Mouse (Mus musculus): ENCODE measurements around the gene Orc2. TPM values are rescaled to one million over a fixed set of nuclear protein-coding genes. Genes with fewer than 3 reads are reported as not detected.
A peak's percentile ranks its signal among the peaks of the same experiment; 100 is the strongest.

Gene Orc2
- polyA plus RNA-seq, 1 experiment from 2014 or later = 31.8 TPM

- CTCF ChIA-PET = no interaction called here
- in situ Hi-C loops (cut with MboI; ENCODE audit: low pct_unique_long_range_greater_than_20kb) = no loop called here
- POLR2A ChIA-PET = no interaction called here
- ATAC-seq (no peak), DNase-seq (ENCODE audit: low read depth, low spot score) (no peak)
- no peak for TF ChIP-seq CTCF (IDR thresholded peaks at IDR 0.05)
- no peaks in the 10 kb centered on the region for H3K27me3 ChIP-seq
These were observed 41.0 kb downstream of the Orc2 start for GRCm38 (mm10) chr1:58463935-58464334.

- no peak for TF ChIP-seq CTCF (IDR thresholded peaks at IDR 0.05)
- ATAC-seq (no peak), DNase-seq (ENCODE audit: low read depth, low spot score) (no peak)
- H3K27me3 ChIP-seq = no peaks in the 10 kb centered on the region
- in situ Hi-C loops (cut with MboI; ENCODE audit: low pct_unique_long_range_greater_than_20kb) = no loop called here
- CTCF ChIA-PET = no interaction called here
- POLR2A ChIA-PET = no interaction called here
These were observed 44.3 kb downstream of the Orc2 start for GRCm38 (mm10) chr1:58460566-58460965.

GRCm38 (mm10) chr1:58458867-58459266 lies 46.0 kb downstream of the Orc2 start:
- no peaks in the 10 kb centered on the region for H3K27me3 ChIP-seq
- no peak for TF ChIP-seq CTCF (IDR thresholded peaks at IDR 0.05)
- no peak for ATAC-seq
- ChIA-PET CTCF (no interaction called here), POLR2A (interaction anchor here (1.4 kb wide), 1 partner anchor 13 kb away, joined by 4 read pairs; no protein-coding TSS in a partner anchor)
- in situ Hi-C loops (cut with MboI; ENCODE audit: low pct_unique_long_range_greater_than_20kb) = no loop called here
- DNase-seq (ENCODE audit: low read depth, low spot score) = no peak

- in situ Hi-C loops (cut with MboI; ENCODE audit: low pct_unique_long_range_greater_than_20kb) = no loop called here
- CTCF ChIA-PET = no interaction called here
These were observed 46.7 kb downstream of the Orc2 start for GRCm38 (mm10) chr1:58458175-58458574.

GRCm38 (mm10) chr1:58454316-58454715 lies 50.6 kb downstream of the Orc2 start:
- in situ Hi-C loops (cut with MboI; ENCODE audit: low pct_unique_long_range_greater_than_20kb) = no loop called here
- no peaks in the 10 kb centered on the region for H3K27me3 ChIP-seq
- TF ChIP-seq CTCF (IDR thresholded peaks at IDR 0.05) = no peak
- CTCF ChIA-PET = interaction anchor here (0.9 kb wide), 1 partner anchor 17 kb away, joined by 3 read pairs; no protein-coding TSS in a partner anchor
- ATAC-seq (no peak), DNase-seq (ENCODE audit: low read depth, low spot score) (no peak)
- POLR2A ChIA-PET = interaction anchor here (1.0 to 1.4 kb wide), 3 partner anchors 8 to 10 kb away, joined by 3 read pairs; partner anchors contain the start of genes Nif3l1 and Ppil3

More at GRCm38 (mm10) chr1:58458175-58458574, 46.7 kb downstream of the Orc2 start:
- ATAC-seq (no peak), DNase-seq (ENCODE audit: low read depth, low spot score) (no peak)
- H3K27me3 ChIP-seq = no peaks in the 10 kb centered on the region
- POLR2A ChIA-PET = interaction anchor here (1.4 kb wide), 1 partner anchor 12 kb away, joined by 4 read pairs; no protein-coding TSS in a partner anchor
- no peak for TF ChIP-seq CTCF (IDR thresholded peaks at IDR 0.05)

GRCm38 (mm10) chr1:58448396-58448795 lies 56.5 kb downstream of the Orc2 start:
- ChIA-PET POLR2A (no interaction called here), CTCF (no interaction called here)
- ATAC-seq = no peak
- in situ Hi-C loops (cut with MboI; ENCODE audit: low pct_unique_long_range_greater_than_20kb) = no loop called here
- DNase-seq (ENCODE audit: low read depth, low spot score) = no peak
- peak; percentile 49 for TF ChIP-seq CTCF (IDR thresholded peaks at IDR 0.05)
- H3K27me3 ChIP-seq = no peaks in the 10 kb centered on the region

- TF ChIP-seq CTCF (IDR thresholded peaks at IDR 0.05) = no peak
- ChIA-PET CTCF (no interaction called here), POLR2A (no interaction called here)
- ATAC-seq = no peak
- in situ Hi-C loops (cut with MboI; ENCODE audit: low pct_unique_long_range_greater_than_20kb) = no loop called here
- no peaks in the 10 kb centered on the region for H3K27me3 ChIP-seq
- no peak for DNase-seq (ENCODE audit: low read depth, low spot score)
These were observed 57.1 kb downstream of the Orc2 start for GRCm38 (mm10) chr1:58447766-58448165.

- POLR2A ChIA-PET = interaction anchor here (0.7 to 1.6 kb wide), 3 partner anchors 9 to 487 kb away, joined by 3 to 4 read pairs (median 3); no protein-coding TSS in a partner anchor
- in situ Hi-C loops (cut with MboI; ENCODE audit: low pct_unique_long_range_greater_than_20kb) = no loop called here
- CTCF ChIA-PET = interaction anchor here (2.4 kb wide), 1 partner anchor 16 kb away, joined by 7 read pairs; no protein-coding TSS in a partner anchor
- no peak for DNase-seq (ENCODE audit: low read depth, low spot score)
- H3K27me3 ChIP-seq = no peaks in the 10 kb centered on the region
- no peak for TF ChIP-seq CTCF (IDR thresholded peaks at IDR 0.05)
- ATAC-seq = no peak
These were observed 59.0 kb downstream of the Orc2 start for GRCm38 (mm10) chr1:58445861-58446260.

GRCm38 (mm10) chr1:58445143-58445722 lies 59.7 kb downstream of the Orc2 start, which contains the start of the genes Nif3l1 and Ppil3:
TSS of gene Nif3l1 (plus strand) at chr1:58445151.
TSS of gene Ppil3 (minus strand) at chr1:58445486.
- no peaks in the 10 kb centered on the region for H3K27me3 ChIP-seq
- DNase-seq (ENCODE audit: low read depth, low spot score) (no peak), ATAC-seq (peak; percentile 92)
- CTCF ChIA-PET = interaction anchor here (0.9 to 2.4 kb wide), 2 partner anchors 15 to 18 kb away, joined by 3 to 7 read pairs; no protein-coding TSS in a partner anchor
- TF ChIP-seq CTCF (IDR thresholded peaks at IDR 0.05) = no peak
- POLR2A ChIA-PET = interaction anchor here (0.7 to 2.2 kb wide), 6 partner anchors 9 to 487 kb away, joined by 3 to 5 read pairs (median 4); partner anchors contain the start of gene Clk1
- in situ Hi-C loops (cut with MboI; ENCODE audit: low pct_unique_long_range_greater_than_20kb) = no loop called here

GRCm38 (mm10) chr1:58444691-58445090 lies 60.2 kb downstream of the Orc2 start:
- in situ Hi-C loops (cut with MboI; ENCODE audit: low pct_unique_long_range_greater_than_20kb) = no loop called here
- ATAC-seq (no peak), DNase-seq (ENCODE audit: low read depth, low spot score) (no peak)
- ChIA-PET CTCF (interaction anchor here (0.9 kb wide), 1 partner anchor 18 kb away, joined by 3 read pairs; no protein-coding TSS in a partner anchor), POLR2A (interaction anchor here (1.0 to 2.2 kb wide), 4 partner anchors 14 to 23 kb away, joined by 3 to 5 read pairs (median 4); partner anchors contain the start of gene Clk1)
- no peaks in the 10 kb centered on the region for H3K27me3 ChIP-seq
- no peak for TF ChIP-seq CTCF (IDR thresholded peaks at IDR 0.05)

GRCm38 (mm10) chr1:58424551-58424950 lies 80.4 kb downstream of the Orc2 start:
- CTCF ChIA-PET = no interaction called here
- in situ Hi-C loops (cut with MboI; ENCODE audit: low pct_unique_long_range_greater_than_20kb) = loop anchor here (25.0 kb wide), 1 partner anchor 1012 kb away; the partner anchor contains the start of genes Maip1 and Tyw5
- no peak for TF ChIP-seq CTCF (IDR thresholded peaks at IDR 0.05)
- DNase-seq (ENCODE audit: low read depth, low spot score) (no peak), ATAC-seq (no peak)
- no peaks in the 10 kb centered on the region for H3K27me3 ChIP-seq
- POLR2A ChIA-PET = interaction anchor here (0.6 kb wide), 1 partner anchor 265 kb away, joined by 3 read pairs; no protein-coding TSS in a partner anchor
